Mouse (Mus musculus) urinary bladder, postnatal 14 days (tissue): ENCODE measurements around the gene Gpr68.

Experiments
- DNase-seq: peaks from one replicate; pipeline ENCODE4 v3.0.0; 2021; ENCODE audit warnings: low spot score

Gene Gpr68

DNA sequence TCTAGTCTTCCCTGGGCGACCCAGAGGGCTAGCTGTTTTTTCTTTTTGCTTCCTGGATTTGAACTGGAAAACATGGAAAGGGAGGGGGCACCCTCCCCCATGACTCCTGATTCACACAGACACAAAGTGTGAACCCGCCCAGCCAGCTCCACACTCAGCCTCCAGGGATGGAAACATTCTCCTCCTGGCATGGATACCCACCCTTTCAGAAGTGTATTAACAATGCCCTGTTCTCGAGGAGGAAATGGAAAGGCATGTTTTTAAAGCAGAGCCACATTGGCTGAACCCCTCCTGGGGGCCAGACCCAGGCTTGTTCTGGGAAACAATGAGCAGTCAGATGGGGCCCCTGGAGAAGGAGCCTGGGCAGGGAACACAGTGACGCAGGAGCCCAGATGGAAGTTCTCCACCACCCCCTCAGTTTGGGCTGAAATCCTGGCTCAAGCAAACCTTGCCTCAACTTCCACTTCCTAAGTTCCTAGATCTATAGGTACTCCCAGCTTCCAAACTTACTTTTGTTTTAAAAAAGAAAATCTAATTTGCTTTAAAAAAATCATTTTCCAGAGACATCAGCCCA lies 39.9 kb downstream of the Gpr68 start:
- DNase-seq: no peak

DNA sequence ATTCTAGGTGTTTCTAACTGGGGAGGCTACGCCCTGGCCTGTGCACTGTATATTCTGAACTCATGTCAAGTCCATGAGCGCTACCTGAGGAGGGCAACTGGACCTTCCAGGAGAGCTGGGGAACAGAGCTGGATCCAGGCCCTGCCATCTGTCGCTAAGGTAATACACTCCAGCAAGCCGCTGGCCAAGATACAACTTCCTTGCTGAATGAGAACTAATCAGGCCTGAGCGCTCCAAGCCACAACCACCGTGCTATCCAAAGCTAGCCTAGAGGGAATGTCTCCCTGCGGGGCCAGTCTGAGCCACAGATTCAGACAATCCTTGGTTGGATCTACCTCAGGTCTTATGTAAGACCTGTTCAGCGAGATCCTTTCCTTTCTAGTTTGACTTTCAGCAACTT lies 40.9 kb downstream of the Gpr68 start:
- no peak for DNase-seq

GRCm38 (mm10) chr12:100865509-100866078 lies 42.4 kb downstream of the Gpr68 start:
- no peak for DNase-seq

- no peak for DNase-seq
Observed at GRCm38 (mm10) chr12:100865072-100865471, 42.9 kb downstream of the Gpr68 start.

- no peak for DNase-seq
Observed at GRCm38 (mm10) chr12:100862856-100863446, 45.0 kb downstream of the Gpr68 start.

GRCm38 (mm10) chr12:100862272-100862671 lies 45.7 kb downstream of the Gpr68 start:
- no peak for DNase-seq

DNA sequence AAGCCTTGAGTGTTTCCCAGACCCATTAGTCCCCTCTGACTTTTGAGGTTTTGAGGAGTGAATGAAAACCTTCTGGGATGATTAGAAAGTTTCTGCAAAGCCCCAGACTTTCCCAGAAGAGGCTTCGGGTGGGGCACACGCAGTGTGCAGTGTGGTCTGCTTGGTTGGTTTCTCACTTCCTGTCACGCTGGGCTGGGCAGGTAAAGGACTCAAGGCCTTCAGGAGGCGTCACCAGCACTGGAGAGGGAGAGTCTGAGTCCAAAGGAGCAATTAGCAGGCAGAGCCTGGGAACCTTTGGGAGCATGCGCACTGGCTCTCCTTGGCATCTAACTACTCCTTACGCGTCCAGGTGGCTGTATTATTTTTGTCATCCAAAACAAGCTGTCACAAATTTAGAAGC lies 50.2 kb downstream of the Gpr68 start:
- no peak for DNase-seq

GRCm38 (mm10) chr12:100856337-100856736 lies 51.7 kb downstream of the Gpr68 start:
- DNase-seq: no peak

GRCm38 (mm10) chr12:100852370-100852769 lies 55.6 kb downstream of the Gpr68 start:
- DNase-seq: no peak

GRCm38 (mm10) chr12:100849421-100850138 lies 58.4 kb downstream of the Gpr68 start:
- peak; percentile 38 for DNase-seq

DNA sequence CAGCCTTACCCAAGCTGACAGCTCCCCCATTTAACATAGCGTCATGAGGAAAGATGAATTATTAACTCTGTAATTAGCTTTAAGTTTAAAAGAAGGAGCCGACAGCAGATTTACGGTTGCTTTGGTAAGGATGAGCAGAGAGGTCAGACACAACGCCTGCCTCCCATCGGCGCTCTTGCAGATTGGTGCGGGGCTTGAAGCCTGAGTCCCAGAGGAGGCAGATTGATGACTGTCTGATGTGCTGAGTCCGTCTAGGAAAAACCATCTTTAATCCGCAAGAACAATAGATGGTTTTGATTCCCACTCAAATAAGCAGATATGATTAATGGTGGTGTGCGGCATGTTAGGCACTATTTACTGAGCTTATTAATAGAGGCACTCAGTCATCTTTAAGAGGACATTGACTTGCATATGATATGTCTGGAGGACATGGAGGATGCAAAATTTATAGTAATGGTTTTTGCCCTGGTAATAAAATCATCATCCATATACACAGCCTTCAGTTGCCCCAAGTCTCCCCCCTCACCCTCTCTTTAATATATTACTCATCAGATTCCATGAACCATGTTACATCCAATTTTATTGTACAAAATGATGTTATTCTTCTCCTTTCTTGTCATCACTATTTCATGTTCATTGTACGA lies 60.4 kb downstream of the Gpr68 start:
- no peak for DNase-seq

GRCm38 (mm10) chr12:100846566-100846965 lies 61.4 kb downstream of the Gpr68 start:
- no peak for DNase-seq

DNA sequence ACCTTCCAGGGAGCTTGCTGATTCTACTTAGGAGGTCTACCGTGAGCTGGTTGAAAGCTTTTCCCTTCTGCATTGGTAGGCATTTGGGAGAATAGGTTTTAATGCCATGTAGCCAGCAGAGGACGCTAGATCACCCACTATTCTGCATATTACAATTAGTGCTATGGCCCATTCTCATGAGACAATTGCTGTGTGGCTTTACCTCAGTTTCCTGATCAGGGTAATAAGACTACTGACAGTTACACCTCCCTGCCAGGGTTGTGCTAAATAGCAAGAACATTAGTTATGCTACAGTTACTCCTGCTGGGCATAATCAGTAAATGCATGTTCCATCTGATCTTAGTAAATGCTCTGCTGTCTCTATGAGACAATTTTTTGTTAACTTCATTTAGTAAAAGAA lies 62.2 kb downstream of the Gpr68 start:
- DNase-seq: no peak

DNA sequence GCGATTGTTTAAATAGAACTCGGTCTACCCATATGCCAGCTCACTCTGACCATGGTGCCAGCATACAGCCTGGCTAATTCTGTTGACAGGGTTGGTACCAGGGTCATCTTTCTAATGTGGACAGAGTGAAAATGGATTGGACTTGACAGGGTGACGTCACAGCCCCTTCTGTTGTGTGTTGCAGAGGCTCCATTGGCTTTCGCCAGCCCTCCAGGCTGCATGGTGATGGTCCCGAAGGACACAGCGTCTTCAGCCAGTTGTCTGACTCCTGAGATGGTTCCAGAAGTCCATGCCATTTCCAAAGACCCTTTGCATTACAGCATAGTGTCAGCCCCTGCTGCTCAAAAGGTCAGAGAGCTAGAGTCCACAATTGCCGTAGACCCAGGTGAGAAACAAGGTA lies 63.5 kb downstream of the Gpr68 start:
- no peak for DNase-seq

GRCm38 (mm10) chr12:100843171-100843570 lies 64.8 kb downstream of the Gpr68 start:
- DNase-seq: no peak

DNA sequence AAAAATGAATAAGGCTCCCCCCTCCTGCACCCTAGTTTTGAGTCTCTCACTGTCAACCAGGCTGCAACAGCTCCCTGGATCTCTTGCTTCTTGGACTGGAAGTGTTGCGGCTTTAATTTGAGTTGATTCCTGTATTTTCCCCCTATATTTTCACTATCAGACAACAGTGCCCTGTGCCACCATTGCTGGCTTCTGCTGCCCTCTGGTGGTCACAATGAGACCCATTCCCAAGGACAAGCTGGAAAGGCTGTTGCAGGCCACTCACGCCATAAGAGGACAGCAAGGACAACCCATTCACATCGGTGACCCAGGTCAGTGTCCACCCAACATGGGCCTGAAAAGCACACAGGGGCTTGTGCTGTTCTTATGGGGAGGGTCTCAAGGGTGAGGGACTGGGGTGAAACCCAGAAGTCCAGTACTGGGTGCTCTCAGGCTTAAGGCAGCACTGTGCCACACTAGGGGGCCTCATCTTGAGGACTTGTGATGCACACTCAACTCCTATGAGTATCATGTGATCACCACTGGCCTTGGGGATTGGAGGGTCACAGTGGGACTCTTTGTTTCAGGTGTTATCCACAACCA lies 66.7 kb downstream of the Gpr68 start:
- DNase-seq: peak; percentile 86

DNA sequence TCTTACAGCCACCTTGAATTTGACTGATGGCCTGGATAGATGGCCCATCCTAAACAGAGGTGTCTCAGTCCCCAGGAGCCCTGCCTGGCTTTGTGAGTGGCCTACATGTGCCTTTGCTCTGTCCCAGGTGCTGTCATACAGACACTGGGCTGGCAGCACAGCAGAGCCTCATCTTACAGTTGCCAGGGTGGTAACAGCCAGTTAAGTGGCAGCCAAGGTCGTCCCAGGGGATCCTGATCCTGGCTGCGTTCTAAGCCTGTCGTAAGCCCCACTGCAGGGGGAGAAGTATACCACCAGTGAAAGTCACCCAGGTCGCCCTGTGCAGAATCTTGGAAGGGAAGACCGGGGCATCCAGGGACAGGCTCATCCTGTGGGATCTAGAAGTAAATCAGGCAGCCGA lies 68.1 kb downstream of the Gpr68 start:
- DNase-seq: no peak

- no peak for DNase-seq
Observed at GRCm38 (mm10) chr12:100839079-100839600, 68.9 kb downstream of the Gpr68 start.

- no peak for DNase-seq
Observed at GRCm38 (mm10) chr12:100837208-100837607, 70.8 kb downstream of the Gpr68 start.

DNA sequence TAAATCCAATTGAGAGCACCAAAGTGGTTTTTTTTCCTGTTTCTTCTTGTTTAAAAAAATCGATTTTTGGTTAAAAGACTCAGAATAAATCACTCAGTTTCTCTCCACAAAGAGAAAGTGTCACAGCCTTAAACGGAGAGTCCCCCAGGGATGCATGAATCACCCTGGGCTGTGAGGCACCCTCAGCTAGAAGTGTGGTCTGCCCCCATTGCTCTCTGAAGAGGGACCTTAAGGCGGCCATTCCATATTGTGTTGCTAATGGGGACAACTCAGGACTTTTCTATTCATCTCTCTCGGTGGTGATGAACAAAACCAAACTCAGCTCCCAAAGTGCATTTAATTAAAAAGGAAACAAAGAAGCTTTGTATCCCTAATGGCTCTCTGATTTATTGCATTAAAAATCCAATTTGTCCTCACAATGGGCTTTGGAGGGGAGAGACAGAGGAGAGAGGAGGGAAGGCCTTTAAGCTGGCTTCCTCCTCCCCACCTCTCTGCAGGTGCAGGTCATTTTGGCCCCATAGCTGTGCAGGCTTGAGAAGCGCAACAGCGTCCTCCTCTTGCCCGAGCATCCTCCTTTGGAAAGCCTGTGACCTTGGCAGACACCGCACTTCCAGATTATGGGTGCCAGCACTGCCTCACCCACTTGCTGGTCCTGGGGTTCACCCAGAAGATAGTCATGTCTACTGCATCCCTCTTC lies 76.2 kb downstream of the Gpr68 start:
- DNase-seq: no peak

DNA sequence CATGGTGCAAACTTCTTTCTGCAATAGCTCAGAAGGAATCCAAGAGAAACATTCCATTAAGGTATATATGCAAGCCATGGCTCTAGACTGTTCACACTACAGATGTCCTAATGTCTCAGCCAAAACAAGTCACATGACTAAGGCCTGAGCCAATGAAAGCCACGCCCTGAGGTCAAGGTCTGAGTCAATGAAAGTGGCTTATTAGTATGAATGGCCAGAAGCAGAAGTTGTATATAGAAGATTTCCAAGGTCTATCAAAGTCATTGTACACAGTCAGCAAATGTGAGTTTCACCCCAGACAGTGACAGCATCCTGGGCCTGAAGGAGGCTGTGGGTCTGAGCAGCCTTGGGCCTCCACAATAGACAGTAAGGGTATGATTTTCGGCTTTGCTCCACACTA lies 77.0 kb downstream of the Gpr68 start:
- DNase-seq: no peak
